Mouse (Mus musculus): ENCODE measurements at regions not wholly inside any gene's neighbourhood (a gene's known extent, or its start where the extent isn't known, plus 50 kb on each side); places are given as distances from the start of the nearest gene placed in this dataset.

GRCm38 (mm10) chr5:73912149-73912548 is 156.1 kb downstream of the Usp46 start:
- no peaks in the 10 kb centered on the region for H3K4me1 ChIP-seq (ENCODE audit: insufficient read depth, low read depth, low read length)
- no peaks in the 10 kb centered on the region for H3K9me3 ChIP-seq (replicated peaks)
- DNase-seq (ENCODE audit: low spot score) (no peak), ATAC-seq (ENCODE audit: extremely low read depth, insufficient number of reproducible peaks, low FRiP score, poor library complexity, severe bottlenecking) (no peak)
- TF ChIP-seq POLR2AphosphoS5 (IDR thresholded peaks at IDR 0.05; ENCODE audit: insufficient replicate concordance, low read depth, low read length) (no peak), CTCF (IDR thresholded peaks at IDR 0.05; ENCODE audit: low read depth, low read length) (no peak), TAL1 (conservative IDR thresholded peaks at IDR 0.05; ENCODE audit: low read depth, low read length) (no peak), GATA2 (IDR thresholded peaks at IDR 0.05; ENCODE audit: borderline replicate concordance, low read depth, low read length) (no peak), GATA1 (IDR thresholded peaks at IDR 0.05; ENCODE audit: borderline replicate concordance, low read length) (no peak)
- no peaks in the 10 kb centered on the region; the same call in 1 of the 2 replicates for H3K27me3 ChIP-seq (ENCODE audit: insufficient read depth, low read length)
- no peaks in the 10 kb centered on the region for H3K36me3 ChIP-seq (replicated peaks)
- no peak overlapping the region for H3K4me3 ChIP-seq (ENCODE audit: low read depth, low read length)

- ATAC-seq (ENCODE audit: extremely low read depth, insufficient number of reproducible peaks, low FRiP score, poor library complexity, severe bottlenecking), result no peak
Observed at GRCm38 (mm10) chr5:73913116-73913515, 155.1 kb downstream of the Usp46 start.

GRCm38 (mm10) chr5:73918011-73918410 is 150.2 kb downstream of the Usp46 start:
- Histone ChIP-seq H3K36me3 (replicated peaks) (no peaks in the 10 kb centered on the region), H3K4me3 (ENCODE audit: low read depth, low read length) (no peak overlapping the region), H3K27me3 (ENCODE audit: insufficient read depth, low read length) (peaks cover 10% of the 10 kb centered on the region), H3K4me1 (ENCODE audit: insufficient read depth, low read depth, low read length) (no peaks in the 10 kb centered on the region), H3K9me3 (replicated peaks) (no peaks in the 10 kb centered on the region)
- TF ChIP-seq CTCF (IDR thresholded peaks at IDR 0.05; ENCODE audit: low read depth, low read length) (no peak), GATA2 (IDR thresholded peaks at IDR 0.05; ENCODE audit: borderline replicate concordance, low read depth, low read length) (no peak), TAL1 (conservative IDR thresholded peaks at IDR 0.05; ENCODE audit: low read depth, low read length) (no peak), POLR2AphosphoS5 (IDR thresholded peaks at IDR 0.05; ENCODE audit: insufficient replicate concordance, low read depth, low read length) (no peak), GATA1 (IDR thresholded peaks at IDR 0.05; ENCODE audit: borderline replicate concordance, low read length) (no peak)
- DNase-seq (ENCODE audit: low spot score), result no peak
- ATAC-seq (ENCODE audit: extremely low read depth, insufficient number of reproducible peaks, low FRiP score, poor library complexity, severe bottlenecking), result no peak

More at GRCm38 (mm10) chr5:73913116-73913515, 155.1 kb downstream of the Usp46 start:
- peaks cover 5% of the 10 kb centered on the region; the same call in 1 of the 2 replicates for H3K27me3 ChIP-seq (ENCODE audit: insufficient read depth, low read length)
- TF ChIP-seq POLR2AphosphoS5 (IDR thresholded peaks at IDR 0.05; ENCODE audit: insufficient replicate concordance, low read depth, low read length) (no peak), GATA2 (IDR thresholded peaks at IDR 0.05; ENCODE audit: borderline replicate concordance, low read depth, low read length) (no peak), TAL1 (conservative IDR thresholded peaks at IDR 0.05; ENCODE audit: low read depth, low read length) (no peak), CTCF (IDR thresholded peaks at IDR 0.05; ENCODE audit: low read depth, low read length) (no peak), GATA1 (IDR thresholded peaks at IDR 0.05; ENCODE audit: borderline replicate concordance, low read length) (no peak)
- DNase-seq (ENCODE audit: low spot score), result no peak
- H3K9me3 ChIP-seq (replicated peaks), result no peaks in the 10 kb centered on the region
- H3K4me3 ChIP-seq (ENCODE audit: low read depth, low read length), result no peak overlapping the region
- H3K36me3 ChIP-seq (replicated peaks), result no peaks in the 10 kb centered on the region
- no peaks in the 10 kb centered on the region for H3K4me1 ChIP-seq (ENCODE audit: insufficient read depth, low read depth, low read length)

GRCm38 (mm10) chr5:73919936-73920335 is 148.3 kb downstream of the Usp46 start:
- peaks cover 10% of the 10 kb centered on the region for H3K27me3 ChIP-seq (ENCODE audit: insufficient read depth, low read length)
- no peaks in the 10 kb centered on the region for H3K9me3 ChIP-seq (replicated peaks)
- no peak for ATAC-seq (ENCODE audit: extremely low read depth, insufficient number of reproducible peaks, low FRiP score, poor library complexity, severe bottlenecking)
- no peak for DNase-seq (ENCODE audit: low spot score)
- no peaks in the 10 kb centered on the region for H3K36me3 ChIP-seq (replicated peaks)
- TF ChIP-seq GATA2 (IDR thresholded peaks at IDR 0.05; ENCODE audit: borderline replicate concordance, low read depth, low read length) (no peak), TAL1 (conservative IDR thresholded peaks at IDR 0.05; ENCODE audit: low read depth, low read length) (no peak), GATA1 (IDR thresholded peaks at IDR 0.05; ENCODE audit: borderline replicate concordance, low read length) (no peak), POLR2AphosphoS5 (IDR thresholded peaks at IDR 0.05; ENCODE audit: insufficient replicate concordance, low read depth, low read length) (no peak), CTCF (IDR thresholded peaks at IDR 0.05; ENCODE audit: low read depth, low read length) (no peak)
- no peak overlapping the region for H3K4me3 ChIP-seq (ENCODE audit: low read depth, low read length)
- H3K4me1 ChIP-seq (ENCODE audit: insufficient read depth, low read depth, low read length), result no peaks in the 10 kb centered on the region

GRCm38 (mm10) chr5:73927534-73927933 is 140.7 kb downstream of the Usp46 start:
- H3K36me3 ChIP-seq (replicated peaks), result no peaks in the 10 kb centered on the region
- no peak for DNase-seq (ENCODE audit: low spot score)
- TF ChIP-seq GATA2 (IDR thresholded peaks at IDR 0.05; ENCODE audit: borderline replicate concordance, low read depth, low read length), result no peak
- no peak for TF ChIP-seq POLR2AphosphoS5 (IDR thresholded peaks at IDR 0.05; ENCODE audit: insufficient replicate concordance, low read depth, low read length)
- TF ChIP-seq TAL1 (conservative IDR thresholded peaks at IDR 0.05; ENCODE audit: low read depth, low read length), result no peak
- no peak for TF ChIP-seq CTCF (IDR thresholded peaks at IDR 0.05; ENCODE audit: low read depth, low read length)
- TF ChIP-seq GATA1 (IDR thresholded peaks at IDR 0.05; ENCODE audit: borderline replicate concordance, low read length), result no peak

GRCm38 (mm10) chr5:73928691-73929090 is 139.5 kb downstream of the Usp46 start:
- Histone ChIP-seq H3K4me1 (ENCODE audit: insufficient read depth, low read depth, low read length) (no peaks in the 10 kb centered on the region), H3K27me3 (ENCODE audit: insufficient read depth, low read length) (peaks cover 2% of the 10 kb centered on the region; the same call in 1 of the 2 replicates), H3K36me3 (replicated peaks) (no peaks in the 10 kb centered on the region), H3K4me3 (ENCODE audit: low read depth, low read length) (no peak overlapping the region), H3K9me3 (replicated peaks) (no peaks in the 10 kb centered on the region)
- ATAC-seq (ENCODE audit: extremely low read depth, insufficient number of reproducible peaks, low FRiP score, poor library complexity, severe bottlenecking) (no peak), DNase-seq (ENCODE audit: low spot score) (no peak)
- TF ChIP-seq GATA2 (IDR thresholded peaks at IDR 0.05; ENCODE audit: borderline replicate concordance, low read depth, low read length), result no peak
- no peak for TF ChIP-seq CTCF (IDR thresholded peaks at IDR 0.05; ENCODE audit: low read depth, low read length)
- TF ChIP-seq TAL1 (conservative IDR thresholded peaks at IDR 0.05; ENCODE audit: low read depth, low read length), result no peak
- TF ChIP-seq POLR2AphosphoS5 (IDR thresholded peaks at IDR 0.05; ENCODE audit: insufficient replicate concordance, low read depth, low read length), result no peak
- TF ChIP-seq GATA1 (IDR thresholded peaks at IDR 0.05; ENCODE audit: borderline replicate concordance, low read length), result no peak

More at GRCm38 (mm10) chr5:73927534-73927933, 140.7 kb downstream of the Usp46 start:
- Histone ChIP-seq H3K27me3 (ENCODE audit: insufficient read depth, low read length) (peaks cover 2% of the 10 kb centered on the region; the same call in 1 of the 2 replicates), H3K4me3 (ENCODE audit: low read depth, low read length) (no peak overlapping the region), H3K4me1 (ENCODE audit: insufficient read depth, low read depth, low read length) (no peaks in the 10 kb centered on the region), H3K9me3 (replicated peaks) (no peaks in the 10 kb centered on the region)
- ATAC-seq (ENCODE audit: extremely low read depth, insufficient number of reproducible peaks, low FRiP score, poor library complexity, severe bottlenecking), result no peak

All from G1E (cell line).